ENCODE assay signal across 8 mouse cellular contexts in the genomic region with DNA sequence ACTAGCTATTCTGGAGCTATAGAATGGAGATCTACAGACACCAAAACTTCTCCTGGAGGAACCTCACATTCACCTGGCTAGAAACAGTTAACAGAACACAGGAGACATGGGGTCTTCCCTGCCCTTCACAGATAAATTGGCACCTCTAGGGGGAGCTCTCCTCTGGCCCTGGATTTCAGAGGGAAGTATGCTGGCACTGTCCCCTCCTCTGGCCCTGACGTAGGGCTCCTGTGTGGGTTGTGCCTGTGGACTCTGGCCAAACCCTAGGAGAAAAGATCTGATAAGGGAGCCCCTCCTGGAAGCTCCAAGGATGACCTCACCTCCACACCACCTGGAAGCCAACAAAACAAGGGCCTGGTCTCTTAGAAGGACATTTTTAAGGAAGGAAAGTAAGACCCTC.
A peak's percentile ranks its signal among the peaks of the same experiment; 100 is the strongest.
DNase-seq lines count a peak whose midpoint lies in the region; ATAC-seq and TF ChIP-seq lines count a peak whose summit lies in the region.

No protein-coding gene starts in this region.

- ATAC-seq in monocyte, adult 5-6 weeks (replicated peaks; ENCODE audit: insufficient number of reproducible peaks, low FRiP score, low TSS enrichment, poor library complexity, severe bottlenecking) = no peak
- no peak for ATAC-seq in neural tube, embryonic 15.5 days (ENCODE audit: low FRiP score)

- no peak for TF ChIP-seq POLR2A in cortical plate, adult 2 months (IDR thresholded peaks at IDR 0.05; ENCODE audit: extremely low read depth, insufficient read depth, low read length)
- no peak for TF ChIP-seq POLR2A in lung, adult 2 months (IDR thresholded peaks at IDR 0.05; ENCODE audit: borderline replicate concordance, extremely low read depth, low read depth, low read length)

- no peak overlapping the region for H3K9ac ChIP-seq in neural tube, embryonic 15.5 days (replicated peaks)

- H3K27me3 ChIP-seq in neural tube, embryonic 15.5 days (replicated peaks) = no peaks in the 10 kb centered on the region

- 14% methylated on average over 1 of the region's 1 CpGs for WGBS in lung, adult 2 months
- WGBS in neural tube, embryonic 15.5 days = 27% methylated on average over 1 of the region's 1 CpGs

- no peak overlapping the region for H3K27ac ChIP-seq in cortical plate, adult 2 months (ENCODE audit: insufficient read depth, low read length)
- H3K27ac ChIP-seq in neural tube, embryonic 15.5 days (replicated peaks) = no peak overlapping the region

- no peak overlapping the region for H3K4me2 ChIP-seq in neural tube, embryonic 15.5 days

- DNase-seq in embryo, embryonic 11 days = peak; percentile 16
- DNase-seq in embryo, embryonic 9.5 days (ENCODE audit: extremely low spot score) = no peak
- DNase-seq in A20 (ENCODE audit: low read depth, low spot score) = peak; percentile 35
- DNase-seq in lung, adult 2 months = peak; percentile 48
- no peak for DNase-seq in left cerebral cortex, postnatal 10 days (ENCODE audit: extremely low spot score in 1 of 2, low spot score in 2 of 2)

- H3K36me3 ChIP-seq in neural tube, embryonic 15.5 days = no peaks in the 10 kb centered on the region

- no peaks in the 10 kb centered on the region for H3K4me1 ChIP-seq in cortical plate, adult 2 months (ENCODE audit: control insufficient read depth, insufficient read depth, low read length)
- no peaks in the 10 kb centered on the region for H3K4me1 ChIP-seq in lung, adult 2 months (ENCODE audit: control insufficient read depth, insufficient read depth, low read length)
- H3K4me1 ChIP-seq in neural tube, embryonic 15.5 days = no peaks in the 10 kb centered on the region

- no peaks in the 10 kb centered on the region for H3K9me3 ChIP-seq in neural tube, embryonic 15.5 days (replicated peaks)

- intact Hi-C loops in left cerebral cortex, postnatal 10 days (cut with DNase I) = no loop called here

- no peak overlapping the region for H3K4me3 ChIP-seq in cortical plate, adult 2 months (ENCODE audit: insufficient read depth, low read length)
- no peak overlapping the region for H3K4me3 ChIP-seq in lung, adult 2 months (replicated peaks; ENCODE audit: extremely low read depth, low read depth, low read length)
- no peak overlapping the region for H3K4me3 ChIP-seq in neural tube, embryonic 15.5 days (replicated peaks)

- peak; percentile 22; the same call in 1 of the 2 replicates for TF ChIP-seq CTCF in cortical plate, adult 2 months (IDR thresholded peaks at IDR 0.05; ENCODE audit: extremely low read depth, insufficient read depth, low read length)
- TF ChIP-seq CTCF in lung, adult 2 months (IDR thresholded peaks at IDR 0.05; ENCODE audit: insufficient read depth, low read length) = peak; percentile 38

Comparison
In these comparisons a context has a peak if more than half of its experiments do, and no peak if none do; other contexts are left out.
1. DNase-seq: peak in embryo, embryonic 11 days (single experiment), A20 (single experiment) and lung, adult 2 months (single experiment); none in embryo, embryonic 9.5 days (single experiment) and left cerebral cortex, postnatal 10 days (0 of 2).